Mouse (Mus musculus) induced T-regulatory cell, adult 2 months (primary cell): Measurements from ENCODE around the gene Wipf3.

ENCODE experiments used
- DNase-seq: peaks from one replicate; pipeline ENCODE4 v3.0.0-alpha.2; 2012; ENCODE audit warnings: low read depth

The Wipf3 gene

DNA sequence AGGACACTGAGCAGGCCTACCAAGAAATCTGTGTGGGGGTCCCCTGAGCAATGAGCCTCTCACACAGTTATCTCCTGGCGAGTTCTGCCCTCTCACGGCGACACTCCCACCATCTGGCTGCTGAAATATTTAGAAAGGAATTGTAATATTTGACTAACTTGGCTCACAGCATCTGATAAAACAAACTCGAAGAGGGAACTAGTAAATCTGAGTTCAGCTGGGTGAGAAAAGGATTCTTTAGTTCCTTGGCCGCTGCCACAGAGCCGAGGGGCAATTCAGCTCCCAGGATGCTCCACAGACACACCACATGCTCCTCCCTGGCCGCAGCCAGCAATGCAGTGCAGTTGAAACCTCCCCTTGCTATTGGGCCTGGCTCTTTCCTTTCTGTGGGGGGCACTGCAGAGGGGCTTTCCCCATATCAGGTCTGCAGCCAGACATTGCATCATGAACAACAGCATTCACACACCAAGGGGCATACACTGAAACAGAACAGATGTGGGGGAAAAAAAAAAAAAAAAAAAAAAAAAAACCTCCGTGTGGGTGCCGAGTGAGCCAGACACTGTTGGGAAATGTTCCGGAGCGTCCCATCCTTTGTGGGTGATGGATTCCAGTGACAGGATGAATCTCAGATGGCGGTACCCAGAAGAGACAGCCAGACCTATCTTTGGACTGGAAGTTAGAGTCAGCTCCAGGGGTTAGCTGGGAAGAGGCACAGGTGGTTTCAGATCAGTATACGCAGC, 3.6 kb downstream of the Wipf3 start:
- no peak for DNase-seq

DNA sequence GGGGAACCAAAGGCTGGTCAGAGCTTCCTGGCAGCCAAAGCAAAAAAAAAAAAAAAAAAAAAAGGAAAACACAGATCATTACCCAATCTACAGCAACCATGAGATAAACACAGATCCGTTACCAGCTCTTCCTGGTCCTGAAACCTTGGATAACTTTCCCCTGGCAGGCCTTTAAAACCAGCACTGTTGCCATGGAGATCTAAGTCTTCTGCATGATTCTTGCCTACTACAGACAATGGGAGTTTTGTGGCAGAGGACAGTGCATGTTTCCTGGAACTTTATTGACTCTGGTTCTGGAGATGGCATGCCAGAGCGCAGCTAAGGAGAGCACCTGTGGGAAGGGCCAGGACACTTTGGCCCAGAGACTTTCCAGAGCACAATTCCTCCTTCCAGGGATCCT, 4.8 kb downstream of the Wipf3 start:
- no peak for DNase-seq

- no peak for DNase-seq
Measured at GRCm38 (mm10) chr6:54435663-54436062, 6.3 kb downstream of the Wipf3 start.

GRCm38 (mm10) chr6:54436286-54436685, 6.9 kb downstream of the Wipf3 start:
- no peak for DNase-seq

DNA sequence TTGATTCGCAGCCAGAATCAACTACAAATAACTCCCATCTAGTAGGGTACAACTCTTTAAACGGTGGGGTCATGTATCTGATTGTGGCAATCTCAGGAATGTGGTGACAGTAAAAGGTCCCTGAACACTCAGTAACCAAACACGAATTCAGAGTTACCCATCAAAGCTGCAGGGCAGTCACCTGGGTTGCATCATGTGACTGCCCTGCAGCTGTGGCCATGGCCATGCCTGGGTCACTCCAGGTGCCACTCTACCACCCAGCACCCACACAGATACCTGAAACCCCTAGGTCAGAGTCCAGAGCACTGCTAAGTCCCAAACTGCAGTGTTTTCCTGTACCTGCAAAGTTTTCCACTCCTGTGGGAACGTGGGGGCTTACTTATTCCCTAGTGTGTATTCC, 9.1 kb downstream of the Wipf3 start:
- DNase-seq: no peak

DNA sequence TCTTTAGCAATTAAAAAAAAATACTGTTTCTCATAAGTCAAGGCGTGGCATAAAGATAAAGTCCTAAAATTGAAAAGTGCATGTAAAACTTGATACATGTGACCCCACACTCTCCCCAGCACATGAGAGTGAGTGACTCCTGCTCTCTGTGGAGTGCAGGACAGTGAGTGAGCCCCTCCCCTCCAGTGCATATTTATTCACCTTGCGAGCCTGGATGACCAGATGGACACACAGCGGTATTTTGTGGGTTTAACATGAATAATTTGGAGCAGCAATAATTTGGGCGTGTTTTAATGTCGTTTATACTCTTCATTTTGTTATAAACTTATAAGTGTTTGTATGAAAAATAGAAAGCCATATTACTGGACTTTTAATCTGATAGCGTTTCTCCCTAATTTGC, 11.3 kb downstream of the Wipf3 start:
- no peak for DNase-seq

- no peak for DNase-seq
Measured at GRCm38 (mm10) chr6:54443657-54444056, 14.3 kb downstream of the Wipf3 start.

DNA sequence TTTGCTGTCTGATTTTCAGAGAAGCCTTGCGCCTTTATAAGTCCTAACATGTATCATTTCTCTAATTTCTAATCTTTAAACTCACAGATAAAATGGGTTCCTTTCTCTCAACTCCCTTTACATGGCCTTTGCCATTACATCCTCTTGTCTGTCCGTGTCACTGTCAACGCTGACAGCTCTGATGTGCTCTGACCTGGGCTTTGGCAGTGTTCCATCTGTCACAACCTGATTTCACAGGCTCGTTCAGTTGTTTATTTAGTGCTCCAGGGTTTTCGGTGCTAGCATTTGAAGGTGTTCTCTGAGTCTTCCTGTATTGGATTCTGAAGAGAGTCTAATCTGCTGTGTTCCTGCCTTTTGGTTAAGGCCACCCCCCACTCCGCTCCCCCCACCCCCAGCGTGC, 14.7 kb downstream of the Wipf3 start:
- no peak for DNase-seq

GRCm38 (mm10) chr6:54445249-54445818, 15.9 kb downstream of the Wipf3 start:
- DNase-seq: no peak

GRCm38 (mm10) chr6:54447353-54447752, 17.9 kb downstream of the Wipf3 start:
- no peak for DNase-seq

GRCm38 (mm10) chr6:54459661-54460060, 30.3 kb downstream of the Wipf3 start:
- DNase-seq: no peak

GRCm38 (mm10) chr6:54460172-54460914, 30.9 kb downstream of the Wipf3 start:
- no peak for DNase-seq

DNA sequence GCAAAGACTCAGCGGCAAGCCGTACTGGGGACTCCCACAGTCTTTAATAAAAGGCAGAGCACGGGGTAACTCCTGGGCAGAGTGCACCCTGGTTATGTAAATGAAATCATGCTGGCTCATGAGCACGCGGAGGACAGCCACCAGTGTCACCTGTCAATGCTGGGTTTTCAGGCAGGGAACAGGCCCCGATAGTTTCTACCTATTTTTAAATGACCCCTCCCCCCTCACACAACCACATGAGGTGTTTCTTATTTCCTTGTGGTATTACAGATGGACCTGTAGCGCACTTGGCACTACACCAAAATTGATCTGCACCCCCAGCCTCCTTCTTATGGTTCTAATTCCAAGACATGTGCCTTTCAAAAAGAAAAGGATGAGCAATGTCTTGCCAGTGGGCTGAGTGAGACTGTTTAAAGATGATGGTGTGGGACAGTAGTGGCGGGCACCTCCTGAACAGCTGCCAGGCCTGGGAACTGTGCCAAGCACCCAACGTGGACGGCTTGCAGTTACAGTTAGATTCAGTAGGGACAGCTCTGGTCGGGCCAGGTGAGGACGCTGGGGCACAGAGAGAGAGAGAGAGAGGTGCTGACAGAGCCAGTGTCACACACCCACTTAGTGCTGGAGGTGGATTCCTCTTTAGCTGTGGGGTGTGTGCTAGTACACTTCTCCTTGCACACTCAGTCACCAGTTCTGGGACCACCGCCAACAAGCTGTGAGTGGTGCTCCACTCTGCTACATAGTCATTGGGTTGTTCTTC, 31.7 kb downstream of the Wipf3 start:
- DNase-seq: no peak

DNA sequence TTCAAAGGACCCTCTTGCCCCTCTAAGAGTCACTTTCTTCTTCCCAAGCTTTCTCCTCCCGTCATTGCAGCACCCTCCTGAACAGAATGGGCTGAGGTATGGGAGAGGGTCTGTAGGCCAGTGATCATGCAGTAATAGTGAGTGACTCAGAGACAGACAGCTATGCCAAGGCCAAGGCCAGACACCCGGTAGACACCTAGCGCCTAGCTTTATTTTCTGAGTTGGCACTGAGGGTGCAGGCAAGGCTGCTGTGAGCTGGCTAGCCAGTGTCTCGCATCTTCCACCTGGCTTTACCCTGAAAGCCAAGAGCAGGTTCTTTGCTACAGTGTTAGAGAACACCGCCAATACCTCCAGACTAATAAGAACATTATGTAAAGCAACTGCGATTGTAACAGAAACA, 33.4 kb downstream of the Wipf3 start:
- DNase-seq: no peak

GRCm38 (mm10) chr6:54463701-54464458, 34.5 kb downstream of the Wipf3 start:
- DNase-seq: no peak

DNA sequence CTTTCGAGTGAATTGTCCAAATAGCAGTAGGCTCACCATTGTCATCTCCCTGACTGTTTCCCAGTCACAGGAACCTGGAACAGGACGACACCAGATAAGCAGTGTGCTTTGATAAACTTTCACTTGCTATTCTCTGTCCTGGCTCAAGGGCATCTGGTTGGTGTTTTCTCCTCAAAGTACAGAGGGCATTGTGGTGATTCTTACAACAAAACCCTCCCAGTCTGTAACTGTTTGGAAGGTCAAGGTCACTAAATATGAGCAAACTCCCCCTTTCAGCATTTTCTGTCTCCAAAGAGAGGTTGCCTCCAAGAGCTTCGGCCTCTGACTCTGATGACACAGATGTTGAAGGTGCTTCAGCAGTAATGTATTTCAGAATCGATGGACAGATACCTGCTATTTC, 35.5 kb downstream of the Wipf3 start:
- DNase-seq: no peak

DNA sequence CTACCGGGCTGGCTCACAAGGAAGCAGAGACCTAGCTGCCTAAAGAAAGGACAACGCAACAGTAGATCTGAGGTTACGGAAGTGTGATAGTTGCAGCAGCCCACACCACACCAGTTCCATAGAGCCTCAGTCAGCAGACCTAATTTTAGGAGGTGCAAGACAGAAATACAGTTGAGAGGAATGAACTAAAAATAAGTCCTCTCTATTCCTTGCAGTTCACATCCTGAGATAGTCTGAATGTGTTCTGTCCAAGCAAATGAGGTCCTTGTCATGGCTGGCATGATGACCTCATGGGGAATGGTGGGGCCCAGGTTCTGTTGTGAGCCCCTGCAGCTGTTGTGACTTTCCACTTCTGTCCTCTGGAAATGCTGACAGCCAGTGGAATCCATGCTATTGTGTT, 38.0 kb downstream of the Wipf3 start:
- no peak for DNase-seq

DNA sequence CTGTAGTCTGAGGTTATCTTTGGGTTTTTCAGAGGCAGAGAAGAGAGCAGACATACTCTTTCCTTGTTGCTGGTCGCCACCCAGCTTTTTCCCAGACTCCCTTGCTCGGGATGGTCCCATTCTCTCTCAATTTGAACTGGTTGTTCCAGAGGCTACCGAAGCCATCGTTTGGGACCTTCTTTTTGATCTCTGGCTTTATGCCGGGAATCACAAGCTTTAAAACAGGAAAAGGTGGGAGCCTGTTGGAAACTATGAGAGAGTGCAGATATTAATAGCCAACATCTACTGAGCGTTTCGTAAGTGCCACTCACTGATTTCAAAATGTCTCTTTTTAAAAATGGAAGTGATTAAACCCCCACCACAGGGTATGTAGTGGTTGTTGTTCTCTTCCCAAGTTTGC, 42.5 kb downstream of the Wipf3 start:
- DNase-seq: no peak

GRCm38 (mm10) chr6:54472846-54473715, 43.7 kb downstream of the Wipf3 start:
- DNase-seq: no peak

DNA sequence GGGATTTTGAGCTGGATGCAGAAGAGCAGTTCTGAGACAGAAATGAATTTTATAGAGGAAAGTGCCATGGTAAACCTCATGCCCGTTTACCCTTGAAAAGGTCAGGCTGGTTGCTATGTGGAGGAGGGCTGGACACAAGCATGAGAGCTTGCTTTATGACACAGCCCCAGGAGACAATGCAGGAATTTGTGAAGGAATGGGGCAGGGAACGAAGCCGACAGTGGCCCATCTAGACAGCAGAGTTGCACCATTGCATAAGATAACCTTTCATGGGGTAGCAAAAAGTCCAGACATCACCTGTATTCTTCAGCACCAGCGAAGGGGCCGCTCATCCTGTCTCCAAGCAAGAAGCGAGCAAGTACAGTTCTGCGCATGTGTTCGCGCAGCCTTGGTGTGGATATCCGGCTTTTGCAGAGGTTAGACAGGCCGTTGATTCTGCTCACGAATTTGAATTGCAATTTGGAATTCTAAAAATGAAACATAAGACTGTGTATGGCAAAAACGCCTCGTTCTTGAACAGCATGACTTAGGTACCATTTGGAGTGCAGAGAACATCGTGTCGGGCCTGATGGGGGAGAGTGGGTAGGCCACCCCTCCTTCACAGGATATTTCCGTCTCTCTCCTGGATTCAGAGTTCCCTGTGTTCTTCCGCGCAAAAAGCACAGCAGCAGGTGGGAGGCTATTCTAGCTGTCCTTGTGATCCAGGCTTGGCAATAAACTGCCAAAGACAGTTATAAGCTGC, 46.7 kb downstream of the Wipf3 start:
- DNase-seq: no peak
